Mouse (Mus musculus) E14TG2a.4 (cell line): ENCODE measurements around the gene Col6a6.

Experiments
- CTCF ChIP-seq: conservative IDR thresholded peaks from 2 replicates; pipeline ENCODE4 v1.5.1; 2014; ENCODE audit warnings: low read length
- NANOG ChIP-seq: IDR thresholded peaks from 2 replicates; pipeline ENCODE4 v1.6.1; 2014; ENCODE audit warnings: borderline replicate concordance, low read length, mixed read lengths

GRCm38 (mm10) chr9:105754256-105754655, 73.7 kb downstream of the Col6a6 start:
- TF ChIP-seq CTCF (no peak), NANOG (no peak)
